ENCODE assay signal across 8 mouse cellular contexts in the genomic region with DNA sequence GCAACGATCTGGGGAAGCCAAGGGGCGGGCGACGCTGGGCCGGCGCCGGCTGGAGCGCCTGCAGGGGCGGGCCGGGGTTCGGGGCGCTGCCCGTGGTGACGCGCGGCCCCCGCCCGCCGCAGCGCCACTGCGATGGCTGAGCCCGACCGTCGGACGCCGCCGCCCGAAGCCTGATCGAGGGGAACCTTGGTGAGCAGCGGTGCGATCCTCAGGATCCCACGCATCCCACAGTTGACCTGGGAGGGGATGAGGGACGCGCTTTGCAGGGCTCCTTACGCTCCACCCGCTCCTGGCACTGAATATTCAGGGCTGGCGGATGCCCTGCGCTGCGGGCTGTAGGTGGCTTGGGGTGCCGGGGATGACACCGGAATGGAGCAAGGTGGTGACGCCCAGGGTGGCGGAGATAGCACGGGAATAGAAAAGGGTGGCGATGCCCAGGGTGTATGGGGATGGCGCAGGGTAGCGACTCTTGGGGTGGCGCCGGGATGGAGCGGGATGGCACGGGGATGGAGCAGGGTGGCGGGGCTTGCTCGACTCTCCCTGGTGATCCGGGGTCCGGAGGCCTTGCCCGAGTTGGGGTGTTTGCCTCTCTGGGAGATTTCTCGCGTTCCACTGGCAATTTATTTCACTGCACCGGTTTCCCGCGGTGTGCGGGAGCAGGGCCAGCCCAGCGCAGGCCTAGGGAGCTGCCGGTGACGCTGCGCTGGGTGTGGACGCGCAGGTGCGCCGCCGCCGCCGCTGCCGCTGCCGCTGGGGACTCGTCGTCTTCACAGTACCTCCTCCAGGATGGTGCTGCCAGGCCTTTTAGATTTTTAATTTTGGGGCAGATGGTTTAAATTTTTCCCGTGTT. TPM values are rescaled to one million over a fixed set of nuclear protein-coding genes. Genes with fewer than 3 reads are reported as not detected.
DNase-seq lines count a peak whose midpoint lies in the region; ATAC-seq and TF ChIP-seq lines count a peak whose summit lies in the region.

Gene Jakmip3 (plus strand): TSS at position 119 of the 850 bp plus-strand sequence.

- no peak within 1 kb of the TSS for H3K9ac ChIP-seq in lung, postnatal 0 days (replicated peaks; ENCODE audit: low read depth)
- H3K9ac ChIP-seq in heart, embryonic 13.5 days: peak within 1 kb of the TSS; percentile 62

- DNase-seq in lung, postnatal 0 days (ENCODE audit: low spot score): no peak
- DNase-seq in lung, postnatal 14 days: no peak
- peak in 1 of 2 experiments; percentile 65 for DNase-seq in left cerebral cortex, postnatal 10 days (ENCODE audit: extremely low spot score in 1 of 2, low spot score in 2 of 2)
- peak; percentile 46 for DNase-seq in neural tube, embryonic 10.5 days (ENCODE audit: extremely low spot score, low spot score)
- no peak for DNase-seq in thymus, postnatal 36 days
- no peak for DNase-seq in urinary bladder, postnatal 10 days (ENCODE audit: low spot score)

- TF ChIP-seq EP300 in lung, postnatal 0 days (IDR thresholded peaks at IDR 0.05): no peak

- no peak within 1 kb of the TSS for H3K27ac ChIP-seq in lung, postnatal 0 days (ENCODE audit: low read length)
- peak within 1 kb of the TSS; percentile 99 for H3K27ac ChIP-seq in cortical plate, adult 2 months (ENCODE audit: insufficient read depth, low read length)
- H3K27ac ChIP-seq in heart, embryonic 13.5 days (replicated peaks): no peak within 1 kb of the TSS

- peak; percentile 55 for TF ChIP-seq POLR2A in cortical plate, adult 2 months (IDR thresholded peaks at IDR 0.05; ENCODE audit: extremely low read depth, insufficient read depth, low read length)

- no peaks in the 10 kb centered on the region for H3K36me3 ChIP-seq in lung, postnatal 0 days (ENCODE audit: insufficient read depth, low read length)
- H3K36me3 ChIP-seq in heart, embryonic 13.5 days: no peaks in the 10 kb centered on the region

- H3K27me3 ChIP-seq in lung, postnatal 0 days (replicated peaks; ENCODE audit: insufficient read depth, low read length): peaks cover 31% of the 10 kb centered on the region
- H3K27me3 ChIP-seq in heart, embryonic 13.5 days (replicated peaks): peaks cover 82% of the 10 kb centered on the region

- intact Hi-C loops in left cerebral cortex, postnatal 10 days (cut with DNase I): loop anchor here (5.0 kb wide), 1 partner anchor 66 kb away; no protein-coding TSS in a partner anchor

- no peaks in the 10 kb centered on the region for H3K4me1 ChIP-seq in lung, postnatal 0 days (ENCODE audit: insufficient read depth, low read depth, low read length)
- H3K4me1 ChIP-seq in cortical plate, adult 2 months (ENCODE audit: control insufficient read depth, insufficient read depth, low read length): peaks cover 3% of the 10 kb centered on the region; the same call in 1 of the 2 replicates
- peaks cover 15% of the 10 kb centered on the region for H3K4me1 ChIP-seq in heart, embryonic 13.5 days

- no peak for TF ChIP-seq CTCF in lung, postnatal 0 days (IDR thresholded peaks at IDR 0.05)
- TF ChIP-seq CTCF in cortical plate, adult 2 months (IDR thresholded peaks at IDR 0.05; ENCODE audit: extremely low read depth, insufficient read depth, low read length): no peak

- no peak for ATAC-seq in lung, postnatal 0 days
- ATAC-seq in heart, embryonic 13.5 days (ENCODE audit: extremely low read depth, insufficient number of reproducible peaks, low FRiP score, low TSS enrichment): no peak

- H3K9me3 ChIP-seq in lung, postnatal 0 days (ENCODE audit: low read length): no peaks in the 10 kb centered on the region
- peaks cover 5% of the 10 kb centered on the region for H3K9me3 ChIP-seq in heart, embryonic 13.5 days

- H3K4me2 ChIP-seq in lung, postnatal 0 days (replicated peaks; ENCODE audit: low read depth, low read length): peak within 1 kb of the TSS; percentile 57
- H3K4me2 ChIP-seq in heart, embryonic 13.5 days: peak within 1 kb of the TSS; percentile 91

- H3K4me3 ChIP-seq in lung, postnatal 0 days (ENCODE audit: low read depth, low read length): peak within 1 kb of the TSS; percentile 35
- H3K4me3 ChIP-seq in cortical plate, adult 2 months (ENCODE audit: insufficient read depth, low read length): peak within 1 kb of the TSS; percentile 94
- H3K4me3 ChIP-seq in heart, embryonic 13.5 days: peak within 1 kb of the TSS; percentile 59

- under 1% methylated on average over 72 of the region's 78 CpGs for WGBS in lung, postnatal 0 days
- 1% methylated on average over 78 of the region's 78 CpGs for WGBS in heart, embryonic 13.5 days

RNA-seq across cellular contexts. Expression of gene Jakmip3, which starts in this region (rescaled TPM):
- not detected in 2 replicates for polyA plus RNA-seq in lung, postnatal 0 days (2015; fragmentation: Nextera tagmentation; extraction: Ambion mirVana)
- polyA plus RNA-seq in cortical plate, adult 2 months (2012; rRNA removed): 49.2 and 50.2 TPM in 2 replicates
- 0.10 TPM in 1 of 2 replicates, not detected in the other for polyA plus RNA-seq in heart, embryonic 13.5 days (2015; fragmentation: Nextera tagmentation; extraction: Ambion mirVana)
- total RNA-seq in left cerebral cortex, postnatal 10 days (2021): 10 to 100 TPM; 40.9 to 43.6 TPM

Comparison
In these comparisons a context has a peak if more than half of its experiments do, and no peak if none do; other contexts are left out.
1. RNA of gene Jakmip3 (polyA plus RNA-seq): 49.2 to 50.2 TPM in cortical plate, adult 2 months; 0.10 TPM in heart, embryonic 13.5 days and not detected in lung, postnatal 0 days; every median in the first group is over 10 times any median in the second.
2. H3K4me3 ChIP-seq: peak in every context shown above with its lines; median percentile 94 in cortical plate, adult 2 months; 59 in heart, embryonic 13.5 days; 35 in lung, postnatal 0 days.